Mouse (Mus musculus): Measurements from ENCODE around the gene Pou3f1.

The Pou3f1 gene

GRCm38 (mm10) chr4:124656854-124657650 is 445 bp downstream of the Pou3f1 start:
- DNase-seq (ENCODE audit: low spot score in 2 of 2): peak; percentile 68 to 73

- DNase-seq (ENCODE audit: low spot score in 2 of 2): no peak
These were observed 1.2 kb downstream of the Pou3f1 start for GRCm38 (mm10) chr4:124657781-124658180.

GRCm38 (mm10) chr4:124658412-124658851 is 1.8 kb downstream of the Pou3f1 start:
- no peak for DNase-seq (ENCODE audit: low spot score in 2 of 2)

GRCm38 (mm10) chr4:124659251-124660217 is 2.9 kb downstream of the Pou3f1 start:
- DNase-seq (ENCODE audit: low spot score in 2 of 2): no peak

- DNase-seq (ENCODE audit: low spot score in 2 of 2): no peak
These were observed 4.0 kb downstream of the Pou3f1 start for GRCm38 (mm10) chr4:124660603-124661002.

- DNase-seq (ENCODE audit: low spot score in 2 of 2): no peak
These were observed 6.4 kb downstream of the Pou3f1 start for GRCm38 (mm10) chr4:124663034-124663433.

- no peak for DNase-seq (ENCODE audit: low spot score in 2 of 2)
These were observed 7.6 kb downstream of the Pou3f1 start for GRCm38 (mm10) chr4:124664185-124664584.

- no peak for DNase-seq (ENCODE audit: low spot score in 2 of 2)
These were observed 8.0 kb downstream of the Pou3f1 start for GRCm38 (mm10) chr4:124664604-124665003.

- DNase-seq (ENCODE audit: low spot score in 2 of 2): no peak
These were observed 10.9 kb downstream of the Pou3f1 start for GRCm38 (mm10) chr4:124667476-124668033.

- no peak for DNase-seq (ENCODE audit: low spot score in 2 of 2)
These were observed 11.5 kb downstream of the Pou3f1 start for GRCm38 (mm10) chr4:124668078-124668477.

GRCm38 (mm10) chr4:124670232-124670631 is 13.6 kb downstream of the Pou3f1 start:
- no peak for DNase-seq (ENCODE audit: low spot score in 2 of 2)

GRCm38 (mm10) chr4:124671583-124671982 is 15.0 kb downstream of the Pou3f1 start:
- DNase-seq (ENCODE audit: low spot score in 2 of 2): no peak

- no peak for DNase-seq (ENCODE audit: low spot score in 2 of 2)
These were observed 16.0 kb downstream of the Pou3f1 start for GRCm38 (mm10) chr4:124672347-124673320.

GRCm38 (mm10) chr4:124674334-124675032 is 17.9 kb downstream of the Pou3f1 start:
- no peak for DNase-seq (ENCODE audit: low spot score in 2 of 2)

- peak in 1 of 2 experiments; percentile 28 for DNase-seq (ENCODE audit: low spot score in 2 of 2)
These were observed 18.4 kb downstream of the Pou3f1 start for GRCm38 (mm10) chr4:124675037-124675436.

- DNase-seq (ENCODE audit: low spot score in 2 of 2): no peak
These were observed 19.4 kb downstream of the Pou3f1 start for GRCm38 (mm10) chr4:124675958-124676357.

- DNase-seq (ENCODE audit: low spot score in 2 of 2): no peak
These were observed 25.7 kb downstream of the Pou3f1 start for GRCm38 (mm10) chr4:124682270-124682669.

- DNase-seq (ENCODE audit: low spot score in 2 of 2): no peak
These were observed 26.9 kb downstream of the Pou3f1 start for GRCm38 (mm10) chr4:124683474-124683873.

GRCm38 (mm10) chr4:124685004-124685403 is 28.4 kb downstream of the Pou3f1 start:
- DNase-seq (ENCODE audit: low spot score in 2 of 2): no peak

- DNase-seq (ENCODE audit: low spot score in 2 of 2): no peak
These were observed 28.8 kb downstream of the Pou3f1 start for GRCm38 (mm10) chr4:124685453-124685852.
